Mouse (Mus musculus) layer of hippocampus, adult 18-20 months (tissue): Measurements from ENCODE around the gene Nfyb. TPM values are rescaled to one million over a fixed set of nuclear protein-coding genes. Genes with fewer than 3 reads are reported as not detected.

Source experiments
- DNase-seq, 2 experiments: peaks; one replicate each; pipeline ENCODE4 v3.0.0; 2022; ENCODE audit warnings: low spot score in 2 of 2
- total RNA-seq, 2 experiments: library from RNA; stranded (reverse); gene quantifications; 2 replicates each; pipeline ENCODE4 v1.2.3; 2021

The Nfyb gene
- total RNA-seq, 2 experiments from 2014 or later, result 60.9 to 65.1 TPM

DNA sequence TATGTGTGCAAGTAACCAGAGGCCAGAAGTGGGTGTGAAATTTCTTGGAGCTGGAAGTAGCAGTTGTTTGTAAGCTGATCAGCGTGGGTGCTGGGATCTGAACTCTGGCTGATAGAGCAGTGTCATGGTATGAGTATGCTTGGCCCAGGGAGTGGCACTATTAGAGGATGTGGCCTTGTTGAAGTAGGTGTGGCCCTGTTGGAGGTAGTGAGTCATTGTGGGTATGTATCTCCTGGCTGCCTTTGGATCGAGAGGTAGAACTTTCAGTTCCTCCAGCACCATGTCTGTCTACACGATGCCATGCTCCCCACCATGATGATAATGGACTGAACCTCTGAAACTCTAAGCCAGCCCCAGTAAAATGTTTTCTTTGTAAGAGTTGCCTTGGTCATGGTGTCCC is 16.4 kb upstream of the Nfyb start:
- no peak for DNase-seq

DNA sequence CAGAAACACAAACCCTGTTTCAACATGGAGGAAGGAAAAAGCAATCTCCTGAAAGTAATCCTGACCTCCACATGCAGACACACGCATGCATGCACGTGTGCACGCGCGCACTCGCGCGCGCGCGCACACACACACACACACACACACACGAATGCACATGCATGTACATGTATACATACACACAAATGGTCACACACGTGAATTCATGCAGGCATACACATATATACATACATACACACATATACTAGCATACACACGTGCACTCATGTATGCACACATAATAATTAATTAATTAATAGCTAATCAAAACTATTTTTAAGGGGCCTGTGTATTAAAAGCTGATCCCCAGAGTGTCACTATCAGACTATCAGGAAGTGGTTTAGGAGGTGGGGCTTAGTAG is 15.9 kb upstream of the Nfyb start:
- DNase-seq, result no peak

- DNase-seq, result no peak
These were observed 15.0 kb upstream of the Nfyb start for GRCm38 (mm10) chr10:82778791-82779549.

- no peak for DNase-seq
These were observed 13.9 kb upstream of the Nfyb start for GRCm38 (mm10) chr10:82777886-82778285.

DNA sequence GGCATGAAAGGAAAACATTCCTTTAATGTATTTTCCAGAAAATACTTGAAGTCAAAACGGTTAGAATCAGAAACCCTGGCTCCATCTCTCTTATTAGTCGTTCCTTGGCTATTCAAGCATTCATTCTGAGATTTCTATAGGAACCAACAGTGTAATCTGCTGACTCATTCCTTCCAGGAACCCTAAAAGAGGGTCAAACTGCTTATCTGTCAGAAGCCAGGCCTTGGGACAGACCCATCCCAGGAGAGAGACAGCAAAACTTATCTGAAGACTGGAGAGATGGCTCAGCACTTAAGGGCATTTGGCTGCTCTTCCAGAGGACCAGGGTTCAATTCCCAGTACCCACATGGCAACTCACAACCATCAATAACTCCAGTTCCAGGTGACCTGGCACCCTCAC is 13.1 kb upstream of the Nfyb start:
- DNase-seq, result no peak

DNA sequence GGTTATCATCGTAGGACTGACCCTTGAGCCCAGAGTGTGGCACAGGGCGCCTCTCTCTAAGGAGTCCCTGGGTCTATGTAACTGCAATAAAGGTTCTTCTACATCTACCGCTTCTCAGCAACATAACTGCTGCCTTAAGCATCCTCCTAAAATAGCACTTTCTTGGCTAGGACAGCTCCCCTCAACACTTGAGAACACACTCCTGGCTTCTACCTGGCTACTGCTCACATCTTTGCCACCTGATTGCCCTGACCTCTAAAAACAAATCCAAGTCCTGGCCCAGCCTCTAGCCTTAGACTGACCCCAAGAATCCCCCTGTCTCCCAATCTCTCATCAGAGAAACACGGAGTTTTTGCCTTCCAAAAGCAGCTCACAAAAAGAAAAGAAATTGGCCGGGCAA is 10.9 kb upstream of the Nfyb start:
- DNase-seq, result no peak

DNA sequence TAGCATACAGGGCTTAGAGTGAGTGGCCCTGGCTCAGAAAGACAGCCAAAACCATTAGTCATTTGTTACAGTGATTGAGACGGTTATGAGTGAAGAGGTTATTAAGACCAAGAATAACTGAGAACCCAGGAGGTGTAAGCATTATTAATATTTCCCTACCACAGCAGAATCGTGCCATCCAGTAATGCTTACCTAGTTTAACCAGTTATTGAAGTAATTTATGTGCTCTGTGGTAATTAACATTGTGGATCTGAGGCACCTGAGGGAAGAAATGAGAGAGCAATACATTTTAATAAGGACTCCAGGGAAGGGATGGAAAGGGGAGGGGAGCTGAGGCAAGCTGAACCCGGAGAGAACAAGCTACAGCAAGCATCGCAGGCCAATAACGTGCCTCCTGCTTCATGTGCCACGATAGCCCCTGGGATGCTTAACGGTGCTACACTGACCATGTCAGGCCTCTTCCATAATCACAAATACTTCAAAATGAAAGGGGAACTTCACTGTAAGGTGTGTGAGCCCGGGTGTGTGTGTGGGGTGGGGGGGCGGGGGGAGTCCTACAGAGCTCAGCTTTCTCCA is 7.7 kb upstream of the Nfyb start:
- no peak for DNase-seq

- no peak for DNase-seq
These were observed 6.8 kb upstream of the Nfyb start for GRCm38 (mm10) chr10:82770713-82771112.

GRCm38 (mm10) chr10:82768901-82769300 is 5.0 kb upstream of the Nfyb start:
- no peak for DNase-seq

DNA sequence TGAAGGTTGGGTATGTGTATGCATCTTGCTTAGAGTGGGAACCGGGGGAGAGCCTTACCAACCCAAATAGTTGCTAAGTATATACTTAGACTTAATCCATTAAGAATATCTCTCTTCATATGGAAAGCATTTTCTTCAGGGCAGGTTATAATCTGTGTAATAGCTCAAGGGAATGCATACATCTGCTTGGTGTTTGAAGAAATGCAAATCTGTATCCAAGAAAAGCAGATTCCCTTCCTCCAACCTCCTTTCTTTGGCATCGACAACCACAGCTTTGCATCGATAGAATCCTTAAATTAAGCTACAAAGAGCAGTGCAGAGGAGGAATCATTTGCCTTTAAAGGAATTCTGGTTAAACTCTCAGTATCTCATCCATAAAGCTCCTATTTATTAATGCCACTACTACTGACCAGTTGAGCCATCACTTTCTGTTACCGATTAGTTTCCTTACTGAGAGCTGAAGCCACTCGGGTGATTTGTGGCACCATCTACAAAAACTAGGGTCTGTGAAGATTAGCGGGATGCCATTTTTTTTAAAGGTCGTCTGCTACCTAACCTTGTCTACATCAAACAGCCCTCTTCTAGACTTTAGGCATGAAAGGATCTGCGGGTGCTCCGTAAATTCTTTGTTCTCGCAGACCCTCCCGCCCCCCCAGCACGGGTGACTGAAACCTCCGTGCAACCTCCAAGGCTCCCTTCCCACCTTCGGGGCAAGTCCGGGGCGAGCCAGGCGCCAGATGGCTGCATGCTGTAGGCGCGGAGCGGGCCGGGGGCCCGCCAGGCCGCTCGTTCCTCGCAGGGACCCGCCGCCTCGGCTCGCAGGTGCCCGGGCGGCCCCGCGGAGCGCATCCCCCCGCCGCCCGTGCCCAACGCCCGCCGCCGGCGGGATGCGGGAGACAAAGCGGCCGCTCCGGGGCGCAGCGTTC is 925 bp downstream of the Nfyb start:
- no peak for DNase-seq

DNA sequence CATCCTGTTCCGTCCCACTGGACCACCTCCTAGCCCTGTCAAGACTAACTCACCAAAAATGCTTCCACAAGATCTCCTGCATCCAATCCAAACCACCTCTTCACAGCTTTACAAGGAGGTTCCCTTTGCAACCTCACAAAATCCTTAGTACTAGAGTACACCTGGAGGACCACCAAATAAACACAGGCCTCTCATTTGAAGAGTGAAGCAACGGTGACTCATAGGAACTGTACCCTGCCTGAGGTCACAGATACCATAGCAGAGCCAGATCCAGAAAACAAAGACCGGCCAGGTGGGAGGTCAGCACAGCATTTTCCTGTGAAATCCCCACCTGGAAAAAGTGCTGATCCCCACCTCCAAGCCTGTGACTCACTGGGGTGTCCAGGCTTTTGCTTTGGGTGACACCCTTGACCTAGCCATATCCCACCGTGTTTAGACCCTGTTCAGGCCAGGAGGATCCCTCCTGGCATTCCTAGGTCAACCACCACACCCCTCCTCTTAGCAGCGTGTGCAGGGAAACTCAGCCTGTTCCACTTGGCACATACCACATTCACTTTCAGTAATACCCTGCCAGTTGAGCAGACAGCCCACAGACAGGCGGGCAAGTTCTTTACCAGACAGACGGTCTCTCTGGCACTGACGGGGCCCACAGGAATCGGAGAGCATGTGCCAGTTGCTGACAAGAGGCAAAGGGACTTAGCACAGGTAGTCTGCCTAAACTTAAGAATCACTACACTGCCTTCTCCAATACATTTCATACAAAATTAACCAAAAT is 2.7 kb downstream of the Nfyb start:
- DNase-seq, result peak; percentile 67 to 82

GRCm38 (mm10) chr10:82759706-82760105 is 4.2 kb downstream of the Nfyb start:
- DNase-seq, result no peak

DNA sequence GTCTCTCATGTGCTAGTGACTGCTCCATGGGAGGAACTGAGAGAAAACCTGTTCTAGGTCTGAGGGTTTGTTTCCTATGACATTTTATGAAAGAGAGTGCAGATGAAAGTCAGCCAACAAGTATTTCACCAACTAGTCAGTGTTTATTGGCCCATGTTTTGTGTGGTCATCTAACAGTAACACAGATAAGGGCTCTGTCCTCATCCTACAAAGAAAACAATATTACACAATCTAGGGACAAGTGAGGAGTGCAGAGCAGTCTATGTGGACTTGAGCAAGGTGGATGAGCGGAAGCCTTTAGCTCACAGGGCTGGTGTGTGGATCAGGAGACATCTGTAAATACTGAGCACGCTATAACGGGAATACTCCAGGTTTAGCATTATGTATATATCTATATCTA is 5.1 kb downstream of the Nfyb start:
- DNase-seq, result no peak

- DNase-seq, result peak in 1 of 2 experiments; percentile 39
These were observed 5.6 kb downstream of the Nfyb start for GRCm38 (mm10) chr10:82758368-82758767.

- no peak for DNase-seq
These were observed 6.6 kb downstream of the Nfyb start for GRCm38 (mm10) chr10:82757341-82757740.

GRCm38 (mm10) chr10:82756466-82756865 is 7.5 kb downstream of the Nfyb start:
- no peak for DNase-seq

DNA sequence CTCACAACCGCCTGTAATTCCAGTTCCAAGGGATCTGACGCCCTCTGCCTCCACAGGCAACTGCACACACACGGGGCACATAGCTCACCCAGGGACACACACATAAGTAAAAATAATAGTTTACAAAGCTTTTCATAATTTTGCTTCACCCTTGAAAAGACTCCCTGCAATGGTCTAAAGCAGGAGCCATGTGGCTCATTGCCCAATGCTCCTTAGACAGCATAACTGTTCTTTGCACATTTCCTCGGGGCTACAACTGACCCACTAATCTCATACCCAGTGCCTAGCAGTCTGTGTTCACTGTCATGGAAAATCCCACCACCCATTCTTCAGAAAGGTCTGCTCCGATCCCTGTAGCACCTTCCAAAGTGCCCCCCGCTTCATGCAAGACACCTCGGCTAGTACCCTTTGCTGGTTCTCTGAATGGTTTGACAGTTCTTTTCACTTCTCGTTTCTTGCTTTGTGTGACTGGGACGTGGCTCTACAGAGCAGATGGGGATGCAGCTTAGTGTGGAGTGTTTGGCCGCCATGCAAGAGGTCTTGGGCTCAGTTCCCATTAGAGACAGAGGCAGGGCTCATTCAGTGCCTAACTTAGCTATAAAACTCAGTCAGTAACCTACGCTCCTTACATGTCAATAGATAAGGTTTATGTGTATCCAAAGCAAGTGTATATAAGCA is 8.6 kb downstream of the Nfyb start:
- DNase-seq, result no peak

GRCm38 (mm10) chr10:82754642-82755041 is 9.3 kb downstream of the Nfyb start:
- no peak for DNase-seq

GRCm38 (mm10) chr10:82752921-82753320 is 11.0 kb downstream of the Nfyb start:
- DNase-seq, result no peak

GRCm38 (mm10) chr10:82750778-82751177 is 13.2 kb downstream of the Nfyb start:
- no peak for DNase-seq
